8 mouse cellular contexts compared by ENCODE assay signal in the genomic region with DNA sequence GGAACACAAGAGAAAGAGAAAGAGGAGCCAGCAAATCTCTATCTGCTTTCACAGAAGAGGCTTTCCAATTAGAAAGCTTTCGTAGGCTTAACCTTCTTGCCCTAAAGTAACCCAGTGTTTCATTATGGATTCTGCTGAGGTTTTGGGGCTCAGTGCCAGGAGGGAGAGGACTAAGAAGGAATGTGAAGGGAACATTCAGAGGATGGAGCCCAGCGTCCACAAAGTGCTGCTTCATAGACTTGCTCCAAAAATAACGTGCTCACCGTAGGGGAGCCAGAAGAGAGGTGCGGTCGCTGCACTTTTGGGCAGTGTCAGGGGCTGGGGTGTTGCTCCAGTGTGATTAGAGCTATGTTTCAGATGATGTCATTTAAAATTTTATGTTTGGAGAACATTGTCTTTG. TPM values are rescaled to one million over a fixed set of nuclear protein-coding genes. Genes with fewer than 3 reads are reported as not detected.
DNase-seq lines count a peak whose midpoint lies in the region; ATAC-seq lines count a peak whose summit lies in the region.

No protein-coding gene starts in this region.

- intact Hi-C loops in left cerebral cortex, postnatal 36 days (cut with DNase I), result no loop called here

- no peak overlapping the region for H3K4me3 ChIP-seq in embryonic facial prominence, embryonic 15.5 days (replicated peaks)
- H3K4me3 ChIP-seq in heart, embryonic 14.5 days (ENCODE audit: control insufficient read depth in 1 of 2, insufficient read depth in 1 of 2, low read depth in 1 of 2, low read length in 2 of 2), result no peak overlapping the region
- no peak overlapping the region for H3K4me3 ChIP-seq in limb, embryonic 13.5 days
- H3K4me3 ChIP-seq in hindbrain, embryonic 10.5 days, result no peak overlapping the region

- H3K4me1 ChIP-seq in embryonic facial prominence, embryonic 15.5 days, result peaks cover 47% of the 10 kb centered on the region
- peaks cover 32 to 47% of the 10 kb centered on the region in 2 experiments for H3K4me1 ChIP-seq in heart, embryonic 14.5 days (ENCODE audit: control insufficient read depth in 2 of 2, insufficient read depth in 2 of 2, low read length in 2 of 2)
- H3K4me1 ChIP-seq in limb, embryonic 13.5 days, result peaks cover 58% of the 10 kb centered on the region
- H3K4me1 ChIP-seq in hindbrain, embryonic 10.5 days (replicated peaks), result peaks cover 13% of the 10 kb centered on the region

- 50% methylated on average over 6 of the region's 6 CpGs for WGBS in embryonic facial prominence, embryonic 15.5 days
- WGBS in heart, embryonic 14.5 days, result 16% methylated on average over 6 of the region's 6 CpGs
- 48% methylated on average over 6 of the region's 6 CpGs for WGBS in limb, embryonic 13.5 days
- WGBS in hindbrain, embryonic 10.5 days, result 87% methylated on average over 6 of the region's 6 CpGs

- no peak overlapping the region for H3K4me2 ChIP-seq in embryonic facial prominence, embryonic 15.5 days (replicated peaks)
- H3K4me2 ChIP-seq in heart, embryonic 14.5 days (ENCODE audit: low read length), result peak overlapping the region; percentile 33
- peak overlapping the region; percentile 41 for H3K4me2 ChIP-seq in limb, embryonic 13.5 days (replicated peaks)

- peak; percentile 24 to 32 for DNase-seq in left cerebral cortex, adult 18-20 months (ENCODE audit: low spot score in 2 of 2)
- no peak for DNase-seq in left cerebral cortex, postnatal 36 days (ENCODE audit: low spot score in 2 of 2)
- no peak for DNase-seq in hindbrain, embryonic 10.5 days (ENCODE audit: low spot score)
- DNase-seq in spleen, postnatal 14 days (ENCODE audit: low spot score in 2 of 2), result no peak
- no peak for DNase-seq in thymus, postnatal 4 days

- H3K9me3 ChIP-seq in embryonic facial prominence, embryonic 15.5 days (replicated peaks), result no peaks in the 10 kb centered on the region
- H3K9me3 ChIP-seq in heart, embryonic 14.5 days (ENCODE audit: control insufficient read depth, low read length), result no peaks in the 10 kb centered on the region
- H3K9me3 ChIP-seq in limb, embryonic 13.5 days, result no peaks in the 10 kb centered on the region
- H3K9me3 ChIP-seq in hindbrain, embryonic 10.5 days, result no peaks in the 10 kb centered on the region

- no peaks in the 10 kb centered on the region for H3K27me3 ChIP-seq in embryonic facial prominence, embryonic 15.5 days
- no peaks in the 10 kb centered on the region for H3K27me3 ChIP-seq in heart, embryonic 14.5 days (ENCODE audit: control insufficient read depth, insufficient read depth, low read length)
- no peaks in the 10 kb centered on the region for H3K27me3 ChIP-seq in limb, embryonic 13.5 days
- H3K27me3 ChIP-seq in hindbrain, embryonic 10.5 days (ENCODE audit: insufficient read depth, poor library complexity, severe bottlenecking), result no peaks in the 10 kb centered on the region

- no peak overlapping the region for H3K9ac ChIP-seq in embryonic facial prominence, embryonic 15.5 days
- H3K9ac ChIP-seq in heart, embryonic 14.5 days (ENCODE audit: low read length), result peak overlapping the region; percentile 21; the same call in 1 of the 2 replicates
- H3K9ac ChIP-seq in limb, embryonic 13.5 days, result no peak overlapping the region

- H3K27ac ChIP-seq in embryonic facial prominence, embryonic 15.5 days (replicated peaks), result 0 out of 2 replicates have a peak overlapping the region, but pooled peaks have one; percentile 34
- H3K27ac ChIP-seq in heart, embryonic 14.5 days (replicated peaks in 1 of 2; ENCODE audit: control insufficient read depth in 1 of 2, insufficient read depth in 1 of 2, low read depth in 2 of 2, low read length in 2 of 2), result peak overlapping the region; percentile 17 to 51; a peak in 3 of 4 replicates
- no peak overlapping the region for H3K27ac ChIP-seq in limb, embryonic 13.5 days
- H3K27ac ChIP-seq in hindbrain, embryonic 10.5 days, result no peak overlapping the region

- ATAC-seq in embryonic facial prominence, embryonic 15.5 days (ENCODE audit: insufficient number of reproducible peaks, low FRiP score, low TSS enrichment, low read depth), result no peak
- ATAC-seq in heart, embryonic 14.5 days (ENCODE audit: insufficient number of reproducible peaks, insufficient read depth, low FRiP score, low read depth), result no peak
- no peak for ATAC-seq in limb, embryonic 13.5 days (ENCODE audit: low FRiP score, low read depth)

- H3K36me3 ChIP-seq in embryonic facial prominence, embryonic 15.5 days, result no peaks in the 10 kb centered on the region
- H3K36me3 ChIP-seq in heart, embryonic 14.5 days (ENCODE audit: control insufficient read depth, insufficient read depth, low read length), result no peaks in the 10 kb centered on the region
- no peaks in the 10 kb centered on the region for H3K36me3 ChIP-seq in limb, embryonic 13.5 days
- H3K36me3 ChIP-seq in hindbrain, embryonic 10.5 days, result 0 out of 2 replicates have a peak, but pooled peaks cover 3% of the 10 kb centered on the region

RNA-seq across cellular contexts. Expression of a gene that starts 19.6 kb away (rescaled TPM):
- 100 to 1,000 TPM; 112 to 132 TPM for total RNA-seq in left cerebral cortex, adult 18-20 months (2021)
- 100 to 1,000 TPM; 119 to 130 TPM for total RNA-seq in left cerebral cortex, postnatal 36 days (2021)
- 15.1 and 16.2 TPM in 2 replicates for polyA plus RNA-seq in embryonic facial prominence, embryonic 15.5 days (2015; fragmentation: Nextera tagmentation; extraction: Ambion mirVana)
- 13.1 and 14.1 TPM in 2 replicates for polyA plus RNA-seq in heart, embryonic 14.5 days (2014; fragmentation: Nextera tagmentation; extraction: Ambion mirVana)
- 8.2 and 9.4 TPM in 2 replicates for polyA plus RNA-seq in limb, embryonic 13.5 days (2015; fragmentation: Nextera tagmentation; extraction: Ambion mirVana)
- polyA plus RNA-seq in hindbrain, embryonic 10.5 days (2016; fragmentation: Nextera tagmentation; extraction: Ambion mirVana), result 6.1 and 7.1 TPM in 2 replicates

RNA-seq across cellular contexts. Expression of a gene that starts 19.7 kb away (rescaled TPM):
- 100 to 1,000 TPM; 216 to 221 TPM for total RNA-seq in left cerebral cortex, adult 18-20 months (2021)
- total RNA-seq in left cerebral cortex, postnatal 36 days (2021), result 100 to 1,000 TPM; 210 to 220 TPM
- polyA plus RNA-seq in embryonic facial prominence, embryonic 15.5 days (2015; fragmentation: Nextera tagmentation; extraction: Ambion mirVana), result 161 and 173 TPM in 2 replicates
- polyA plus RNA-seq in heart, embryonic 14.5 days (2014; fragmentation: Nextera tagmentation; extraction: Ambion mirVana), result 141 and 148 TPM in 2 replicates
- 201 and 218 TPM in 2 replicates for polyA plus RNA-seq in limb, embryonic 13.5 days (2015; fragmentation: Nextera tagmentation; extraction: Ambion mirVana)
- polyA plus RNA-seq in hindbrain, embryonic 10.5 days (2016; fragmentation: Nextera tagmentation; extraction: Ambion mirVana), result 275 and 282 TPM in 2 replicates

Comparison
In these comparisons a context has a peak if more than half of its experiments do, and no peak if none do; other contexts are left out.
1. DNase-seq: peak in left cerebral cortex, adult 18-20 months (2 of 2); none in left cerebral cortex, postnatal 36 days (0 of 2), hindbrain, embryonic 10.5 days (single experiment), spleen, postnatal 14 days (0 of 2) and thymus, postnatal 4 days (single experiment).
2. H3K27ac ChIP-seq: peak in embryonic facial prominence, embryonic 15.5 days (single experiment) and heart, embryonic 14.5 days (2 of 2); none in limb, embryonic 13.5 days (single experiment) and hindbrain, embryonic 10.5 days (single experiment).